Mouse (Mus musculus) CH12.LX (cell line): ENCODE measurements around the gene Ap1g1.

ENCODE experiments used
- CTCF ChIP-seq, 2 experiments: IDR thresholded peaks in 1 of 2; conservative IDR thresholded peaks in 1 of 2; 2 replicates each; pipeline ENCODE4 v1.5.1; 2011 to 2012; ENCODE audit warnings: low read depth in 2 of 2, low read length in 2 of 2, improper control_type of control experiment in 1 of 2, inconsistent platforms in 1 of 2, mild to moderate bottlenecking in 1 of 2, moderate library complexity in 1 of 2
- ELF1 ChIP-seq: IDR thresholded peaks from 2 replicates; pipeline ENCODE4 v1.6.1; 2014; ENCODE audit warnings: low read depth, mild to moderate bottlenecking, inconsistent platforms, low read length, improper control_type of control experiment
- EP300 ChIP-seq: IDR thresholded peaks from 2 replicates; pipeline ENCODE4 v1.6.1; 2011; ENCODE audit warnings: low read length, improper control_type of control experiment
- ETS1 ChIP-seq: conservative IDR thresholded peaks from 2 replicates; pipeline ENCODE4 v1.6.1; 2012; ENCODE audit warnings: low read depth, mild to moderate bottlenecking, inconsistent platforms, low read length, improper control_type of control experiment, moderate library complexity
- GABPA ChIP-seq: IDR thresholded peaks from 2 replicates; pipeline ENCODE4 v1.6.1; 2012; ENCODE audit warnings: low read depth, low read length, improper control_type of control experiment, inconsistent platforms; ENCODE audit not compliant: insufficient replicate concordance
- KAT2A ChIP-seq: IDR thresholded peaks from 2 replicates; pipeline ENCODE4 v1.6.1; 2012; ENCODE audit warnings: low read length, improper control_type of control experiment, inconsistent platforms; ENCODE audit not compliant: insufficient replicate concordance
- MEF2A ChIP-seq: IDR thresholded peaks from 2 replicates; pipeline ENCODE4 v1.6.1; 2014; ENCODE audit warnings: low read depth, mild to moderate bottlenecking, inconsistent platforms, low read length, improper control_type of control experiment, borderline replicate concordance
- MXI1 ChIP-seq: IDR thresholded peaks from 2 replicates; pipeline ENCODE4 v1.6.1; 2011; ENCODE audit warnings: mild to moderate bottlenecking, low read depth, low read length, improper control_type of control experiment
- MYC ChIP-seq: IDR thresholded peaks from 2 replicates; pipeline ENCODE4 v1.6.1; 2011; ENCODE audit warnings: low read depth, mild to moderate bottlenecking, improper control_type of control experiment, low read length
- NRF1 ChIP-seq: IDR thresholded peaks from 2 replicates; pipeline ENCODE4 v1.6.1; 2014; ENCODE audit warnings: low read depth, mild to moderate bottlenecking, inconsistent platforms, low read length, improper control_type of control experiment, moderate library complexity
- POLR2A ChIP-seq: IDR thresholded peaks from 2 replicates; pipeline ENCODE4 v1.6.1; 2011; ENCODE audit warnings: low read depth, mild to moderate bottlenecking, improper control_type of control experiment, low read length
- POLR2AphosphoS2 ChIP-seq: IDR thresholded peaks from 2 replicates; pipeline ENCODE4 v1.6.1; 2011; ENCODE audit warnings: low read depth, low read length, improper control_type of control experiment
- ZC3H11A ChIP-seq: IDR thresholded peaks from 2 replicates; pipeline ENCODE4 v1.6.1; 2012; ENCODE audit warnings: low read depth, mild to moderate bottlenecking, inconsistent platforms, low read length, improper control_type of control experiment
- ZNF384 ChIP-seq: IDR thresholded peaks from 2 replicates; pipeline ENCODE4 v1.6.1; 2012; ENCODE audit warnings: low read depth, low read length, improper control_type of control experiment, inconsistent platforms

- TF ChIP-seq KAT2A (no peak), NRF1 (no peak), EP300 (no peak), POLR2A (no peak), GABPA (no peak), MEF2A (no peak), ELF1 (no peak), ZC3H11A (no peak), CTCF (conservative IDR thresholded peaks at IDR 0.05 in 1 of 2, IDR thresholded peaks at IDR 0.05 in 1 of 2; ENCODE audit: low read depth in 2 of 2, low read length in 2 of 2) (no peak), MYC (no peak), ZNF384 (no peak), MXI1 (no peak), POLR2AphosphoS2 (no peak), ETS1 (no peak)
These were observed 101.8 kb downstream of the Ap1g1 start for GRCm38 (mm10) chr8:109880012-109880662.
